Mouse (Mus musculus) spleen, adult 10 weeks (tissue): Measurements from ENCODE around the gene Ralgapa1. TPM values are rescaled to one million over a fixed set of nuclear protein-coding genes. Genes with fewer than 3 reads are reported as not detected.

Experiments
- polyA plus RNA-seq: library from polyadenylated mRNA; stranded (reverse); fragments of 350-450 nt; fragmentation: Illumina TruSeq; extraction: RNeasy Lipid Tissue Mini Kit (QIAGEN cat#74804); gene quantifications from one replicate; pipeline ENCODE4 v1.2.3, GENCODE M21; 2015; ENCODE audit warnings: low replicate concordance; ENCODE audit not compliant: insufficient read depth

The Ralgapa1 gene
- 46.6 TPM for polyA plus RNA-seq

DNA sequence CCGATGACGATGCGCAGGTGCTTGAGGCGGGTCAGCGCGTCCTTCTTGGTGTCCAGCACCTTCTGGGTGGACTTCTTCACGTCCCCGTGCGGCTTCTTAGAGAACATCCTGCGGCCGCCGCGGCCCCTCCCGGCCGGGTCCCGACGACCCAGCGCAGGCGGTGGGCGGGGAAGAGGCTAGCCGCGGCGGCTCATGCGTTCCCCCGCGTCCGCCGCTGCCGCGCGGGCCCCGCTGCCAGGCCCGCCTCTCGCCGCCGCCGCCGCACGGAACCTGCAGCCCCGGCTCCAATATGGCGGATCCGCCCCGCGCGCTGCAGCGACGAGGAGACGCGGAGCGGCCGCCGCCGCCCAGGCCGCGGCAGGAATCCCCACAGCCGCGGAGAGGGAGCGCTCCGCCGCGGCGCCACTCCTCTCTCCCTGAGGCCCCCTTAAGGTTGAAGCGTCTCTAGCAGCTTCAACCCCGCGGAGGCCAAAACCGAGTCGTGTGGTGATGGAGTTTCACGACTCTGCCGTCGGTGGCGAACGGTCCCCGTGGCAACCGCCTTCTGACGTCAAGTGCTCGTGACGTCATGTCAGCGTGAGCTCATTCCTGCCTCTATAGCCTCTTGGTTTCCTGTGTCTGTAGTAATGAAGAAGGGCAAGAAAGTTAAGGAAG is at the start of gene Ralgapa1:
Ralgapa1 (minus strand) TSS at position 507 of the 654 bp plus-strand sequence.

GRCm38 (mm10) chr12:55836199-55836951 is 15.4 kb upstream of the Ralgapa1 start, which contains the start of gene Brms1l:
Gene Brms1l (plus strand): TSS chr12:55836324.

GRCm38 (mm10) chr12:55598887-55599561 is 221.9 kb downstream of the Ralgapa1 start, which contains the start of gene Insm2:
Gene Insm2 (plus strand): TSS chr12:55599427.

GRCm38 (mm10) chr12:55565206-55565605 is 255.8 kb downstream of the Ralgapa1 start, which contains the start of gene Aldoart2:
Gene Aldoart2 (plus strand): TSS chr12:55565239.

Other genes starting within 250 kb of the Ralgapa1 start
- gene Insm2, start 221.7 kb downstream of the Ralgapa1 start, polyA plus RNA-seq = not detected
- 30.4 TPM for gene Brms1l, start 15.2 kb upstream of the Ralgapa1 start, polyA plus RNA-seq